10 mouse cellular contexts compared by ENCODE assay signal in the genomic region with DNA sequence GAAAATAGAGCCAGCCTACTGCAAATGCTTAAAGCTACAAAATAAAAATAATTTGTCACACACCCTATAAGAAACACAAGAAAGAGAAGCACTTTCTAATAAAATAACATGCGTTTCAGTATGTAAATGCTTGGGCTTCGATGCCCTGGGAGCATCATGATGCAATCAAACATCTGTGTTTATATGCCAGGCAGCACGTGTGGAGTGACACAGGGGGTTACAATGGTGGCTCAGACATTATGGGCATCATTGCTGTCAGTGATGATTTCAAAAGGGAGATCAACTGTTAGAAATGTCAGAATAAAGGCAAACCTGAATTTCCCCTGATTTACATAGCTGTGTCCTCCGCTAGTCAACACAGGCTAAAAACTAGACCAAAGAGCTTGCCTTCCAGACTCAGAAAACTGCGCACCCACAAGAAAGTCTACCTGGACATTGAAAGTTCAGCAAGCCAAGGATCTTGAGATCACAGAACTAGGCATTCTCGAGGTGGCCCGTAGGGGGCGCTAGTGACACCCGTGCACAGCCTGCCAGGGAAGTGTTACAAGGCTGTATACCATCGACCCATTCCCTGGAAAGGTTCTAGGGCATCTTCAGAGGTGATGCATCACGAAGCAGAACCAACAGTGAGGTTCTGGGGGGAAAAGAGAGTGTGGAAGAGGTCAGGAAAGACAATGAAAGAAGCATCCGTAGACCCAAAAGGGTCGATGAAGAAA. TPM values are rescaled to one million over a fixed set of nuclear protein-coding genes. Genes with fewer than 3 reads are reported as not detected.
A peak's percentile ranks its signal among the peaks of the same experiment; 100 is the strongest.
DNase-seq lines count a peak whose midpoint lies in the region; ATAC-seq and TF ChIP-seq lines count a peak whose summit lies in the region.
"Had no signal": no experiment of that assay in that cellular context is flagged by ENCODE, and none has a peak within 500 bp of the region (broad histone marks: within the 10 kb centered on the region; RNA-seq: fewer than 3 reads in every experiment).

No protein-coding gene starts in this region.

- H3K27me3 ChIP-seq in Patski: peaks cover 5% of the 10 kb centered on the region

- peak; percentile 26 for ATAC-seq in Patski
- no peak for ATAC-seq in megakaryocyte, adult 5-6 weeks (ENCODE audit: poor library complexity, severe bottlenecking)

- DNase-seq in left cerebral cortex, adult 2 months (ENCODE audit: extremely low spot score in 1 of 2, low spot score in 2 of 2): no peak
- DNase-seq in left cerebral cortex, postnatal 10 days (ENCODE audit: extremely low spot score in 1 of 2, low spot score in 2 of 2): no peak
- no peak for DNase-seq in Patski (ENCODE audit: low read depth, low spot score)
- DNase-seq in cerebellum, adult 11-12 months: peak; percentile 34
- DNase-seq in lung, postnatal 10 days: peak; percentile 41
- no peak for DNase-seq in right cerebral cortex, postnatal 4 days

- H3K27ac ChIP-seq in left cerebral cortex, adult 2 months: no peak overlapping the region
- H3K27ac ChIP-seq: embryonic facial prominence, embryonic 13.5 days; neural tube, embryonic 13.5 days had no signal

- CTCF ChIA-PET in Patski (lab: Charles Lee): interaction anchor here (0.9 to 3.0 kb wide), 3 partner anchors 9 to 23 kb away, joined by 4 to 10 read pairs (median 4); no protein-coding TSS in a partner anchor

- in situ Hi-C loops in Patski (cut with MboI; ENCODE audit: low pct_unique_long_range_greater_than_20kb): no loop called here

- intact Hi-C loops in left cerebral cortex, adult 2 months (cut with DNase I): no loop called here
- intact Hi-C loops in left cerebral cortex, postnatal 10 days (cut with DNase I): no loop called here

- TF ChIP-seq CTCF in left cerebral cortex, adult 2 months (IDR thresholded peaks at IDR 0.05): peak; percentile 65
- peak; percentile 61 for TF ChIP-seq CTCF in Patski (IDR thresholded peaks at IDR 0.05)

- POLR2A ChIA-PET in Patski (lab: Charles Lee): no interaction called here

- H3K4me3 ChIP-seq in left cerebral cortex, adult 2 months: no peak overlapping the region
- H3K4me3 ChIP-seq: embryonic facial prominence, embryonic 13.5 days; neural tube, embryonic 13.5 days had no signal

RNA-seq across cellular contexts. Expression of gene Aipl1, which starts 35.0 kb away (rescaled TPM):
- not detected for total RNA-seq in left cerebral cortex, adult 2 months (2021)
- under 1 TPM in 1 of 2 experiments, not detected in 1; 0.24 TPM for total RNA-seq in left cerebral cortex, postnatal 10 days (2021)
- polyA plus RNA-seq in Patski (2021): 0.18 TPM
- 0.29 and 0.93 TPM in 2 replicates for total RNA-seq in megakaryocyte, adult 5-6 weeks (2015)
- total RNA-seq in megakaryocyte, adult 5-6 weeks (2017): 0.37 and 0.77 TPM in 2 replicates
- total RNA-seq: layer of hippocampus, postnatal 10 days had no signal

RNA-seq across cellular contexts. Expression of gene Pimreg, which starts 39.5 kb away (rescaled TPM):
- total RNA-seq in left cerebral cortex, adult 2 months (2021): under 1 TPM in 1 of 2 experiments, not detected in 1; 0.23 TPM
- 1 to 10 TPM; 2.8 to 3.7 TPM for total RNA-seq in left cerebral cortex, postnatal 10 days (2021)
- polyA plus RNA-seq in Patski (2021): 35.7 TPM
- total RNA-seq in megakaryocyte, adult 5-6 weeks (2015): 34.0 and 34.1 TPM in 2 replicates
- 16.3 and 17.2 TPM in 2 replicates for total RNA-seq in megakaryocyte, adult 5-6 weeks (2017)

Comparison
In these comparisons a context has a peak if more than half of its experiments do, and no peak if none do; other contexts are left out.
1. DNase-seq: peak in cerebellum, adult 11-12 months (single experiment) and lung, postnatal 10 days (single experiment); none in left cerebral cortex, adult 2 months (0 of 2), left cerebral cortex, postnatal 10 days (0 of 2), Patski (single experiment) and right cerebral cortex, postnatal 4 days (single experiment).